ENCODE assay signal across 9 mouse cellular contexts in genomic region chrX:159628629-159629028, GRCm38 (mm10). TPM values are rescaled to one million over a fixed set of nuclear protein-coding genes. Genes with fewer than 3 reads are reported as not detected.
DNase-seq lines count a peak whose midpoint lies in the region; ATAC-seq and TF ChIP-seq lines count a peak whose summit lies in the region.
"Had no signal": no experiment of that assay in that cellular context is flagged by ENCODE, and none has a peak within 500 bp of the region (broad histone marks: within the 10 kb centered on the region; RNA-seq: fewer than 3 reads in every experiment).

No protein-coding gene starts in this region.

- no peaks in the 10 kb centered on the region for H3K27me3 ChIP-seq in heart, embryonic 14.5 days (ENCODE audit: control insufficient read depth, insufficient read depth, low read length)
- no peaks in the 10 kb centered on the region for H3K27me3 ChIP-seq in hindbrain, embryonic 13.5 days

- DNase-seq in heart, adult 18-20 months: no peak
- DNase-seq in ovary, postnatal 14 days (ENCODE audit: low spot score): no peak
- no peak for DNase-seq in urinary bladder, adult 18-20 months (ENCODE audit: low spot score in 2 of 2)
- no peak for DNase-seq in layer of hippocampus, postnatal 25 days (ENCODE audit: extremely low spot score in 1 of 2, low spot score in 1 of 2)
- DNase-seq: adrenal gland, postnatal 14 days had no signal

- no peak for TF ChIP-seq POLR2A in bone marrow macrophage, adult 2 months (IDR thresholded peaks at IDR 0.05; ENCODE audit: borderline replicate concordance, low read depth, low read length)

- H3K27ac ChIP-seq in heart, embryonic 14.5 days (replicated peaks in 1 of 2; ENCODE audit: control insufficient read depth in 1 of 2, insufficient read depth in 1 of 2, low read depth in 2 of 2, low read length in 2 of 2): no peak overlapping the region
- peak overlapping the region; percentile 30; the same call in 1 of the 2 replicates for H3K27ac ChIP-seq in bone marrow macrophage, adult 2 months (ENCODE audit: insufficient read depth, low read depth, low read length)
- no peak overlapping the region for H3K27ac ChIP-seq in hindbrain, embryonic 13.5 days
- H3K27ac ChIP-seq in macrophage: peak overlapping the region; percentile 75

- H3K4me1 ChIP-seq in heart, embryonic 14.5 days (ENCODE audit: control insufficient read depth in 2 of 2, insufficient read depth in 2 of 2, low read length in 2 of 2): peaks cover 0 to 5% of the 10 kb centered on the region in 2 experiments; a peak in 1 of 4 replicates
- peaks cover 7% of the 10 kb centered on the region for H3K4me1 ChIP-seq in bone marrow macrophage, adult 2 months (ENCODE audit: control insufficient read depth, insufficient read depth, low read length)
- peaks cover 9% of the 10 kb centered on the region; the same call in 1 of the 2 replicates for H3K4me1 ChIP-seq in hindbrain, embryonic 13.5 days (replicated peaks)

- peak overlapping the region in 1 of 2 experiments; percentile 60; a peak in 2 of 4 replicates for H3K4me3 ChIP-seq in heart, embryonic 14.5 days (ENCODE audit: control insufficient read depth in 1 of 2, insufficient read depth in 1 of 2, low read depth in 1 of 2, low read length in 2 of 2)
- peak overlapping the region; percentile 92 for H3K4me3 ChIP-seq in bone marrow macrophage, adult 2 months (ENCODE audit: insufficient read depth, low read length)
- H3K4me3 ChIP-seq in hindbrain, embryonic 13.5 days: peak overlapping the region; percentile 59
- H3K4me3 ChIP-seq in macrophage (ENCODE audit: inconsistent target): peak overlapping the region; percentile 68

- peak overlapping the region; percentile 76 for H3K4me2 ChIP-seq in heart, embryonic 14.5 days (ENCODE audit: low read length)
- H3K4me2 ChIP-seq in hindbrain, embryonic 13.5 days: peak overlapping the region; percentile 57

- TF ChIP-seq CTCF in bone marrow macrophage, adult 2 months (IDR thresholded peaks at IDR 0.05; ENCODE audit: low read depth, low read length): no peak

- no peaks in the 10 kb centered on the region for H3K9me3 ChIP-seq in heart, embryonic 14.5 days (ENCODE audit: control insufficient read depth, low read length)
- H3K9me3 ChIP-seq in hindbrain, embryonic 13.5 days: no peaks in the 10 kb centered on the region

- peaks cover 60% of the 10 kb centered on the region for H3K79me2 ChIP-seq in macrophage (ENCODE audit: inconsistent target)

- WGBS in heart, embryonic 14.5 days: 35% methylated on average over 4 of the region's 4 CpGs
- 49% methylated on average over 4 of the region's 4 CpGs for WGBS in hindbrain, embryonic 13.5 days
- 45% methylated on average over 3 of the region's 4 CpGs for WGBS in macrophage (ENCODE audit: missing documents)

- H3K9ac ChIP-seq in heart, embryonic 14.5 days (ENCODE audit: low read length): 0 out of 2 replicates have a peak overlapping the region, but pooled peaks have one; percentile 77
- H3K9ac ChIP-seq in hindbrain, embryonic 13.5 days: peak overlapping the region; percentile 80

- no peak for ATAC-seq in heart, embryonic 14.5 days (ENCODE audit: insufficient number of reproducible peaks, insufficient read depth, low FRiP score, low read depth)
- ATAC-seq in hindbrain, embryonic 13.5 days (ENCODE audit: low FRiP score): no peak

- no peaks in the 10 kb centered on the region for H3K36me3 ChIP-seq in heart, embryonic 14.5 days (ENCODE audit: control insufficient read depth, insufficient read depth, low read length)
- no peaks in the 10 kb centered on the region for H3K36me3 ChIP-seq in hindbrain, embryonic 13.5 days
- no peaks in the 10 kb centered on the region for H3K36me3 ChIP-seq in macrophage (ENCODE audit: inconsistent target)

RNA-seq across cellular contexts. Expression of gene Sh3kbp1, which starts 1.6 kb away (rescaled TPM):
- polyA plus RNA-seq in heart, embryonic 14.5 days (2014; fragmentation: Nextera tagmentation; extraction: Ambion mirVana): 132 and 157 TPM in 2 replicates
- 100 to 1,000 TPM; 130 to 136 TPM for total RNA-seq in heart, adult 18-20 months (2021)
- polyA plus RNA-seq in bone marrow macrophage, adult 2 months (2012; ENCODE audit: insufficient read depth, insufficient read length, missing spikeins): 134 and 139 TPM in 2 replicates
- polyA plus RNA-seq in hindbrain, embryonic 13.5 days (2015; fragmentation: Nextera tagmentation; extraction: Ambion mirVana): 45.4 and 46.4 TPM in 2 replicates
- 100 to 1,000 TPM; 101 to 216 (median 151) TPM for total RNA-seq in macrophage (2018; cell fraction: chromatin; rRNA removed)
- total RNA-seq in macrophage (2018; cell fraction: cytosol; rRNA removed): 100 to 1,000 TPM in 9 of 26 experiments, 10 to 100 TPM in 17; 85.4 to 121 (median 97.6) TPM
- 100 to 1,000 TPM in 4 of 26 experiments, 10 to 100 TPM in 22; 55.6 to 153 (median 76.5) TPM for total RNA-seq in macrophage (2018; cell fraction: nucleus; rRNA removed)
- polyA plus RNA-seq in macrophage (2018): 63.0 to 196 TPM (median 68.4 TPM) in 3 replicates
- 10 to 100 TPM; 37.0 to 39.4 TPM for total RNA-seq in layer of hippocampus, postnatal 25 days (2021)

Comparison
In these comparisons a context has a peak if more than half of its experiments do, and no peak if none do; other contexts are left out.
1. H3K27ac ChIP-seq: peak in bone marrow macrophage, adult 2 months (single experiment) and macrophage (single experiment); none in heart, embryonic 14.5 days (0 of 2) and hindbrain, embryonic 13.5 days (single experiment).